Mouse (Mus musculus) myocyte (in vitro differentiated cells): ENCODE results near the gene Ttc39d.

ENCODE experiments used
- CEBPB ChIP-seq: IDR thresholded peaks from 2 replicates; pipeline ENCODE4 v1.6.1; 2011; ENCODE audit warnings: mild to moderate bottlenecking, moderate library complexity; ENCODE audit not compliant: poor library complexity, insufficient read depth, severe bottlenecking
- E2F4 ChIP-seq: IDR thresholded peaks from one replicate; pipeline ENCODE4 v1.6.1; 2011; ENCODE audit warnings: mild to moderate bottlenecking, control low read depth, moderate library complexity; ENCODE audit not compliant: insufficient read depth
- MAX ChIP-seq: IDR thresholded peaks from one replicate; pipeline ENCODE4 v1.6.1; 2011; ENCODE audit warnings: low read depth, mild to moderate bottlenecking, control low read depth
- MYOG ChIP-seq, 3 experiments: IDR thresholded peaks; one replicate each; pipeline ENCODE4 v1.6.1; 2011; ENCODE audit warnings: control low read depth in 2 of 3, low read depth in 2 of 3, mild to moderate bottlenecking in 2 of 3; ENCODE audit not compliant: insufficient read length in 2 of 3, control insufficient read depth in 1 of 3, insufficient read depth in 1 of 3
- POLR2A ChIP-seq: IDR thresholded peaks from one replicate; pipeline ENCODE4 v1.6.1; 2011; ENCODE audit warnings: low read depth, mild to moderate bottlenecking, control low read depth, moderate library complexity; ENCODE audit not compliant: insufficient read length
- POLR2AphosphoS2 ChIP-seq: IDR thresholded peaks from one replicate; pipeline ENCODE4 v1.6.1; 2011; ENCODE audit warnings: low read depth, control low read depth; ENCODE audit not compliant: insufficient read length
- TCF12 ChIP-seq: IDR thresholded peaks from one replicate; pipeline ENCODE4 v1.6.1; 2011; ENCODE audit warnings: mild to moderate bottlenecking, control low read depth; ENCODE audit not compliant: poor library complexity, insufficient read depth, severe bottlenecking
- TCF3 ChIP-seq: IDR thresholded peaks from one replicate; pipeline ENCODE4 v1.6.1; 2011; ENCODE audit warnings: low read depth, control low read depth; ENCODE audit not compliant: insufficient read length
- USF1 ChIP-seq: IDR thresholded peaks from one replicate; pipeline ENCODE4 v1.6.1; 2011; ENCODE audit warnings: low read depth, mild to moderate bottlenecking, control low read depth, moderate library complexity

- no peak for TF ChIP-seq POLR2AphosphoS2
- no peak for TF ChIP-seq E2F4
- no peak for TF ChIP-seq TCF12
- no peak for TF ChIP-seq MYOG (IDR thresholded peaks at IDR 0.05; ENCODE audit: control insufficient read depth in 1 of 3, insufficient read depth in 1 of 3, insufficient read length in 2 of 3, low read depth in 2 of 3)
- TF ChIP-seq USF1, result no peak
- TF ChIP-seq POLR2A, result no peak
- TF ChIP-seq CEBPB, result no peak
- no peak for TF ChIP-seq MAX
- no peak for TF ChIP-seq TCF3
These were observed 23.6 kb upstream of the Ttc39d start for GRCm38 (mm10) chr17:80183615-80184014.
